Comparison of ENCODE assay signal across 14 mouse cellular contexts in the genomic region with DNA sequence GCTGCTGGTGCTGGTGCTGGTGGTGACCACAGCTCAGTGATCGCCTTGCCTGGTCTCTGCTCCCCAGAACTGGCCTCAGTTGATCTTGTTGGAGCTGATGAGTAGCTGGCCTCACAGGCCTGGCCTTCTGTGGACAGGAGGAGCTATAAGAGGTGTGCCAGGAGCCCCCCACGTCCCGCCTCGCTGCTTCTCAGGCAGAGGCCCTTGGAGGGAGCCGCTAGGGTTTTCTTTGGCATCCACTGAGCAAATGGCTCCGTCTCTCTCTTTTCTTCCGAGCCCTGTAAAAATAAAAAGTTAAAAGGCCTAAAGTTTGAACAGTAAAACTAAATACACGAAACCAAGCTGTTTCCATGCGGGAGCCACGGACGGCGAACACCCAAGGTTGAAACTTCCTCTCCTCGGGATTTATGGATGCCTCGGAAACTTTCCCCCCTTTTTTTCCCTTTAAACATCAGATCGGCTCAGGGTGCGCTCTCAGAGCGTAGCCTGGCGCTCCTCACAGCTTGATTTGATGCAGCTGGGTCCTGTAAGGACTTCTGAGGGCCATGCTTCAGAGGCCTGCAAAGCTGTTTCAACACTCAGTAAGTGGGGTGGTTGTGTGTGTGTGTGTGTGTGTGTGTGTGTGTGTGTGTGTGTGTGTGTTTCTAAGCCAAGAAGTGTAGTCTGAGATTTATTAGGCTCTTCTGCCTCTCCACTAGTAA. TPM values are rescaled to one million over a fixed set of nuclear protein-coding genes. Genes with fewer than 3 reads are reported as not detected.
A peak's percentile ranks its signal among the peaks of the same experiment; 100 is the strongest.
DNase-seq lines count a peak whose midpoint lies in the region; ATAC-seq and TF ChIP-seq lines count a peak whose summit lies in the region.
"Had no signal": no experiment of that assay in that cellular context is flagged by ENCODE, and none has a peak within 500 bp of the region (broad histone marks: within the 10 kb centered on the region; RNA-seq: fewer than 3 reads in every experiment).

No protein-coding gene starts in this region.

- H3K9me3 ChIP-seq in heart, embryonic 10.5 days: no peaks in the 10 kb centered on the region
- peaks cover 11% of the 10 kb centered on the region; the same call in 1 of the 2 replicates for H3K9me3 ChIP-seq in intestine, embryonic 14.5 days (ENCODE audit: control insufficient read depth, low read length)
- H3K9me3 ChIP-seq in limb, embryonic 10.5 days (replicated peaks): 0 out of 2 replicates have a peak, but pooled peaks cover 2% of the 10 kb centered on the region

- peak overlapping the region; percentile 74; the same call in 1 of the 2 replicates for H3K27ac ChIP-seq in heart, embryonic 10.5 days
- peak overlapping the region; percentile 96 for H3K27ac ChIP-seq in intestine, embryonic 14.5 days (ENCODE audit: low read depth)
- peak overlapping the region; percentile 73 for H3K27ac ChIP-seq in limb, embryonic 10.5 days
- H3K27ac ChIP-seq: hindbrain, embryonic 14.5 days had no signal

- no peak for TF ChIP-seq CTCF in brain, embryonic 14.5 days (IDR thresholded peaks at IDR 0.05; ENCODE audit: borderline replicate concordance, extremely low read depth, insufficient read depth, insufficient read length)

- ATAC-seq in intestine, embryonic 14.5 days (replicated peaks; ENCODE audit: low FRiP score, low TSS enrichment, low read depth): peak; percentile 91
- ATAC-seq: Patski had no signal

- 82% methylated on average over 18 of the region's 18 CpGs for WGBS in heart, embryonic 10.5 days
- 22% methylated on average over 18 of the region's 18 CpGs for WGBS in intestine, embryonic 14.5 days
- 67% methylated on average over 18 of the region's 18 CpGs for WGBS in limb, embryonic 10.5 days

- intact Hi-C loops in left cerebral cortex, postnatal 4 days (cut with DNase I): no loop called here

- peaks cover 13% of the 10 kb centered on the region for H3K36me3 ChIP-seq in heart, embryonic 10.5 days
- peaks cover 3% of the 10 kb centered on the region; the same call in 1 of the 2 replicates for H3K36me3 ChIP-seq in intestine, embryonic 14.5 days (ENCODE audit: control insufficient read depth, insufficient read depth, low read length)
- H3K36me3 ChIP-seq in limb, embryonic 10.5 days: peaks cover 57% of the 10 kb centered on the region

- H3K4me3 ChIP-seq in heart, embryonic 10.5 days: no peak overlapping the region
- no peak overlapping the region for H3K4me3 ChIP-seq in intestine, embryonic 14.5 days (ENCODE audit: low read depth, low read length)
- no peak overlapping the region for H3K4me3 ChIP-seq in limb, embryonic 10.5 days

- H3K27me3 ChIP-seq in heart, embryonic 10.5 days (ENCODE audit: insufficient read depth, poor library complexity, severe bottlenecking): no peaks in the 10 kb centered on the region
- no peaks in the 10 kb centered on the region for H3K27me3 ChIP-seq in intestine, embryonic 14.5 days (replicated peaks; ENCODE audit: control insufficient read depth, insufficient read depth, low read length)
- no peaks in the 10 kb centered on the region for H3K27me3 ChIP-seq in limb, embryonic 10.5 days (ENCODE audit: low read depth, poor library complexity, severe bottlenecking)

- H3K9ac ChIP-seq in intestine, embryonic 14.5 days (ENCODE audit: low read length): 0 out of 2 replicates have a peak overlapping the region, but pooled peaks have one; percentile 18
- H3K9ac ChIP-seq: hindbrain, embryonic 14.5 days had no signal

- DNase-seq in heart, embryonic 10.5 days (ENCODE audit: low spot score): no peak
- DNase-seq in heart, adult 8-10 months (ENCODE audit: low spot score): no peak
- DNase-seq in brain, embryonic 14.5 days (ENCODE audit: low read depth): peak; percentile 23
- peak; percentile 74 for DNase-seq in intestine, embryonic 14.5 days (ENCODE audit: low spot score)
- DNase-seq in limb, embryonic 10.5 days (ENCODE audit: low spot score): no peak
- DNase-seq in cerebellum, adult 18-20 months: no peak
- DNase-seq in left cerebral cortex, postnatal 4 days: no peak
- DNase-seq in right cerebral cortex, postnatal 4 days: no peak
- DNase-seq: adrenal gland, postnatal 14 days; cerebellum, postnatal 36 days had no signal

- TF ChIP-seq POLR2A in brain, embryonic 14.5 days (IDR thresholded peaks at IDR 0.05; ENCODE audit: borderline replicate concordance, extremely low read depth, insufficient read depth, insufficient read length, poor library complexity, severe bottlenecking): no peak

- peaks cover 31% of the 10 kb centered on the region for H3K4me1 ChIP-seq in heart, embryonic 10.5 days
- peaks cover 36% of the 10 kb centered on the region for H3K4me1 ChIP-seq in intestine, embryonic 14.5 days (replicated peaks; ENCODE audit: control insufficient read depth, insufficient read depth, low read length)
- peaks cover 43% of the 10 kb centered on the region for H3K4me1 ChIP-seq in limb, embryonic 10.5 days

- peak overlapping the region; percentile 14; the same call in 1 of the 2 replicates for H3K4me2 ChIP-seq in intestine, embryonic 14.5 days (ENCODE audit: low read length)
- H3K4me2 ChIP-seq: hindbrain, embryonic 14.5 days had no signal

RNA-seq across cellular contexts. Expression of a gene that starts 25.0 kb away (rescaled TPM):
- 21.9 and 38.0 TPM in 2 replicates for polyA plus RNA-seq in heart, embryonic 10.5 days (2016; fragmentation: Nextera tagmentation; extraction: Ambion mirVana)
- 1 to 10 TPM; 1.8 to 2.3 (median 2.0) TPM for total RNA-seq in heart, adult 8-10 months (2022)
- 49.1 and 68.5 TPM in 2 replicates for polyA plus RNA-seq in brain, embryonic 14.5 days (2012; rRNA removed)
- 33.6 and 35.8 TPM in 2 replicates for polyA plus RNA-seq in intestine, embryonic 14.5 days (2014; fragmentation: Nextera tagmentation; extraction: Ambion mirVana)
- polyA plus RNA-seq in limb, embryonic 10.5 days (2016; fragmentation: Nextera tagmentation; extraction: Ambion mirVana): 55.4 and 60.7 TPM in 2 replicates
- 10 to 100 TPM; 22.5 to 25.7 TPM for total RNA-seq in left cerebral cortex, postnatal 4 days (2021)
- total RNA-seq: monocyte, adult 5-6 weeks had no signal
- polyA plus RNA-seq: C2C12 had no signal

Comparison
In these comparisons a context has a peak if more than half of its experiments do, and no peak if none do; other contexts are left out.
1. DNase-seq: peak in brain, embryonic 14.5 days (single experiment) and intestine, embryonic 14.5 days (single experiment); none in heart, embryonic 10.5 days (single experiment), heart, adult 8-10 months (single experiment), limb, embryonic 10.5 days (single experiment), cerebellum, adult 18-20 months (0 of 2), left cerebral cortex, postnatal 4 days (single experiment) and right cerebral cortex, postnatal 4 days (single experiment).
2. Peak in every context shown above with its lines, with median percentiles within 50 percentile points of each other: H3K27ac ChIP-seq.